Mouse (Mus musculus): ENCODE results near the gene Rad51ap2. TPM values are rescaled to one million over a fixed set of nuclear protein-coding genes. Genes with fewer than 3 reads are reported as not detected.

Rad51ap2 gene
- total RNA-seq, 2 experiments from 2014 or later, result 2.1 to 2.9 TPM

- peak; percentile 75 for TF ChIP-seq CTCF (IDR thresholded peaks at IDR 0.05)
- H3K27ac ChIP-seq, result peak overlapping the region; percentile 90
- DNase-seq (ENCODE audit: extremely low spot score in 1 of 2, low spot score in 2 of 2), result peak; percentile 81 to 86
- peak overlapping the region; percentile 73 for H3K4me3 ChIP-seq
- intact Hi-C loops (cut with DNase I), result loop anchor here (2.0 to 10.0 kb wide), 4 partner anchors 19 to 710 kb away; partner anchors contain the start of gene Rad51ap2
Measured at GRCm38 (mm10) chr12:11437266-11437906, 18.5 kb upstream of the Rad51ap2 start.

- Histone ChIP-seq H3K4me3 (peak overlapping the region; percentile 30; the same call in 1 of the 2 replicates), H3K27ac (no peak overlapping the region)
- intact Hi-C loops (cut with DNase I), result loop anchor here (2.0 to 10.0 kb wide), 4 partner anchors 19 to 709 kb away; partner anchors contain the start of gene Rad51ap2
- DNase-seq (ENCODE audit: extremely low spot score in 1 of 2, low spot score in 2 of 2), result no peak
- TF ChIP-seq CTCF (IDR thresholded peaks at IDR 0.05), result no peak
Measured at GRCm38 (mm10) chr12:11437907-11438447, 17.9 kb upstream of the Rad51ap2 start.

DNA sequence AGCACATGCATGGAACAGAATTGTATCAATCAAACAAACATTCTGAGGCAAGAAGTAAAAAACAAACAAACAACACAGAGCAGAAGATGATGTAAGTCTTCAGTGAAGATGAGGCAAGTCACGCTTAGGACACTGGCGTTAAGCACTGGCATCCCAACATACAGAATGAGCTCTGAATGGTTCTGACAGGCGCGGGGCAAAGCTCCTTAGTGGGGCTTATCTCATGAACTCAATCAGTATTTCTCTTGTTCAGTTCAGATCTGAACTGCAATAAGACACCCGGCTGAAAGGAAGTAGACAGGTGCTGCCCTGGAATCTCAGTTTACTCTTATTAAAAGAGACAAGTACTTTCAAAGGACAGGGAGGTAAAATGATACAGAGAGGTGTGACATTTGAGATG is 1.7 kb upstream of the Rad51ap2 start:
- Histone ChIP-seq H3K27ac (no peak overlapping the region), H3K4me3 (no peak overlapping the region)
- no peak for TF ChIP-seq CTCF (IDR thresholded peaks at IDR 0.05)
- DNase-seq (ENCODE audit: extremely low spot score in 1 of 2, low spot score in 2 of 2), result no peak
- intact Hi-C loops (cut with DNase I), result no loop called here

GRCm38 (mm10) chr12:11456213-11456612 is 334 bp downstream of the Rad51ap2 start:
- intact Hi-C loops (cut with DNase I), result loop anchor here (2.0 to 5.0 kb wide), 4 partner anchors 19 to 691 kb away; partner anchors contain the start of gene Vsnl1
- H3K4me3 ChIP-seq, result peak overlapping the region; percentile 76
- TF ChIP-seq CTCF (IDR thresholded peaks at IDR 0.05), result no peak
- no peak for DNase-seq (ENCODE audit: extremely low spot score in 1 of 2, low spot score in 2 of 2)
- peak overlapping the region; percentile 92 for H3K27ac ChIP-seq

- peak overlapping the region; percentile 92 for H3K27ac ChIP-seq
- DNase-seq (ENCODE audit: extremely low spot score in 1 of 2, low spot score in 2 of 2), result no peak
- intact Hi-C loops (cut with DNase I), result loop anchor here (2.0 to 5.0 kb wide), 4 partner anchors 20 to 691 kb away; partner anchors contain the start of gene Vsnl1
- TF ChIP-seq CTCF (IDR thresholded peaks at IDR 0.05), result no peak
- H3K4me3 ChIP-seq, result peak overlapping the region; percentile 76; the same call in 1 of the 2 replicates
Measured at GRCm38 (mm10) chr12:11456632-11457031, 753 bp downstream of the Rad51ap2 start.

Other genes starting within 250 kb of the Rad51ap2 start
- gene Msgn1, start 247.1 kb upstream of the Rad51ap2 start, total RNA-seq (2021), result not detected
- gene Gen1, start 190.3 kb upstream of the Rad51ap2 start, total RNA-seq (2021), result 1 to 10 TPM; 2.9 TPM
- 10 to 100 TPM; 33.7 to 33.8 TPM for gene Smc6, start 190.2 kb upstream of the Rad51ap2 start, total RNA-seq (2021)
- 100 to 1,000 TPM; 637 to 675 TPM for gene Vsnl1, start 19.5 kb upstream of the Rad51ap2 start, total RNA-seq (2021)

Data from left cerebral cortex, adult 2 months (tissue).